Mouse (Mus musculus) embryonic facial prominence, embryonic 14.5 days (tissue): ENCODE results near the gene Myh2. TPM values are rescaled to one million over a fixed set of nuclear protein-coding genes. Genes with fewer than 3 reads are reported as not detected.

Source experiments
- ATAC-seq: fragments of 200-750 bp; cut with Nextera tagmentation; 2 replicates; pipeline ENCODE4 v1.8.0; 2017; ENCODE audit warnings: low read depth, moderate number of reproducible peaks, moderate TSS enrichment
- DNase-seq: peaks from one replicate; pipeline ENCODE4 v3.0.0-alpha.2; 2015; ENCODE audit warnings: low spot score
- H3K27ac ChIP-seq: fragments of 300-500 bp; sonication (generic); replicated peaks from 2 replicates; pipeline ENCODE4 v1.5.1; 2014; ENCODE audit warnings: low read depth, mild to moderate bottlenecking, low read length, moderate library complexity
- H3K27me3 ChIP-seq: fragments of 300-500 bp; sonication (generic); replicated peaks from 2 replicates; pipeline ENCODE4 v1.6.1; 2014; ENCODE audit warnings: low read length; ENCODE audit not compliant: control insufficient read depth, insufficient read depth
- H3K36me3 ChIP-seq: fragments of 300-500 bp; sonication (generic); 2 replicates; pipeline ENCODE4 v1.6.1; 2014; ENCODE audit warnings: low read length, mixed read lengths; ENCODE audit not compliant: control insufficient read depth, insufficient read depth
- H3K4me1 ChIP-seq: fragments of 300-500 bp; sonication (generic); 2 replicates; pipeline ENCODE4 v1.6.1; 2014; ENCODE audit warnings: antibody characterized with exemption, low read length; ENCODE audit not compliant: control insufficient read depth, insufficient read depth
- H3K4me2 ChIP-seq: fragments of 300-500 bp; sonication (generic); 2 replicates; pipeline ENCODE4 v1.6.1; 2014; ENCODE audit warnings: low read depth, mild to moderate bottlenecking, low read length, moderate library complexity, mixed read lengths
- H3K4me3 ChIP-seq: fragments of 300-500 bp; sonication (generic); 2 replicates; pipeline ENCODE4 v1.5.1; 2014; ENCODE audit warnings: low read depth, mild to moderate bottlenecking, low read length
- H3K9ac ChIP-seq: fragments of 300-500 bp; sonication (generic); 2 replicates; pipeline ENCODE4 v1.6.1; 2014; ENCODE audit warnings: low read depth, mild to moderate bottlenecking, low read length, moderate library complexity, mixed read lengths
- H3K9me3 ChIP-seq: fragments of 300-500 bp; sonication (generic); 2 replicates; pipeline ENCODE4 v1.6.1; 2016; ENCODE audit warnings: low read length; ENCODE audit not compliant: control insufficient read depth
- WGBS: fragments of 180-500 bp; shearing (Covaris S2); extraction: QIAGEN DNeasy Blood & Tissue Kit; methylation state at CpG from one replicate; pipeline ENCODE4 v1.1.7; 2014; 5-methylcytosine and 5-hydroxymethylcytosine counted together
- polyA plus RNA-seq: library from polyadenylated mRNA; unstranded; fragments of >200 nt; fragmentation: Nextera tagmentation; extraction: Ambion mirVana; gene quantifications from 2 replicates; pipeline ENCODE4 v1.2.1, GENCODE M21; 2014

Myh2 gene
- polyA plus RNA-seq, 1 experiment from 2014 or later: 1.4 TPM

DNA sequence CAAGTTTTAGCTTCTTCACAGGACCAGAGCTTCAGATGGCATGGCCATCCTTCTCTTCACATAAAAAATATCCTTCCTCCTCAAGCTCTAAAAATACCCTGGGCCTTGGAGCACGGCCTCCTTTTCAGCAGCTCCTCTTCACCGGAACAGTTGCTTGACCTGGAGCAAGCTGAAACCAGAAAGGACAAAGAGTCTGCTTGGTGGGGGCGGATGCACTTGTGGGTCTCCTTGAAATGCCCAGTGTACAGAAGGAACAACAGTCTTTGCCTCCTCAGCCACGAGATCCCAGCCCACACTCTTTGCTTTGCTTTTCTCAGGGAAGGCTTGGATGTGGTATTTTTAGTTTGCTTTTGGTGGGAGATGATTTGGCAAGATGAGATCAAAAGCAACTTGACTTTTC lies 7.1 kb upstream of the Myh2 start:
- no peak for ATAC-seq

DNA sequence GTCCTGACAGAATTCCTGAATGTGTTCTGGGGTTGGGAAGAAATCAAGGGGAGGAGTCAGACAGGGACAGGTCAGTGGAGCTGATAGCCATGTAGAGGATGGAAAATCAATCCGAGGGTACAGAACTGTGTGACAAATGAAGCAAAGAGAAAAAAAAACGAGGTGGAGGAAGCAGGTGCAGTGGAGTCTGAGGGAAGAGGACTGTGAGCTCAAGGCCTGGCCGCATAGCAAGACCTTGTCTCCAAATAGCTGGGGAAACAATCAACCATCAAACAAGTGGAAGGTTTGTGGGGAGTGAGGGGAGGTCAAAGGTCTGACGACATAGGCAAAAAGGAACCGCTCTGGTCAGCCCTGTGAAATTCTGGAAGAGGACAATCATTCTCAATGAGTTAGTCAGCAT lies 6.0 kb upstream of the Myh2 start:
- Histone ChIP-seq H3K9me3 (no peaks in the 10 kb centered on the region), H3K36me3 (no peaks in the 10 kb centered on the region), H3K4me2 (no peak overlapping the region), H3K4me1 (no peaks in the 10 kb centered on the region), H3K27ac (no peak overlapping the region), H3K4me3 (no peak overlapping the region), H3K27me3 (no peaks in the 10 kb centered on the region), H3K9ac (no peak overlapping the region)
- no peak for DNase-seq
- WGBS: 50% methylated on average over 5 of the region's 5 CpGs
- no peak for ATAC-seq

More for the DNA sequence above, 7.1 kb upstream of the Myh2 start:
- H3K4me2 ChIP-seq: no peak overlapping the region
- no peaks in the 10 kb centered on the region for H3K27me3 ChIP-seq
- no peaks in the 10 kb centered on the region for H3K4me1 ChIP-seq
- WGBS: 79% methylated on average over 4 of the region's 4 CpGs
- no peak overlapping the region for H3K4me3 ChIP-seq
- H3K9me3 ChIP-seq: no peaks in the 10 kb centered on the region
- no peaks in the 10 kb centered on the region for H3K36me3 ChIP-seq
- no peak for DNase-seq
- H3K27ac ChIP-seq: no peak overlapping the region
- no peak overlapping the region for H3K9ac ChIP-seq

DNA sequence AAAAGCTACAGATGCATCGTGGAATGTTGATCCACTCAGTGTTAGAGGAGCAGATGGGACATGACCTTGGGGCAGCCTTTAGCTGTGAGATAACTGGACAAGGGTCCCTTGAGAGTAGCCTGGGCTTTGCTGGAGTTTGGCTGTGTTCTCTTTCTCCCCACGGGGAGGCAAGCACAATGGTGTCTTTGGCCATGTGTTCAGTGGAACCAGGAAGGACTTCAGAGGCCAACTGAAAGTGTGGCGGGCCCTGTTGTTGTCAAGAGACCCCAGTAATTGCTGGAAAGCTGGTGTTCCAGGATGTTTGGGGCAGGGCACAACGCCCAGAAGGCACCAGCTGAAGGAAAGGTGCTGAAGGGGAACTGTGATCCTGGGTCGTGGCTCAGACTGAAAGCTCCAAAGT lies 1.5 kb upstream of the Myh2 start:
- DNase-seq (peak; percentile 2), ATAC-seq (no peak)
- 26% methylated on average over 5 of the region's 5 CpGs for WGBS
- Histone ChIP-seq H3K36me3 (no peaks in the 10 kb centered on the region), H3K4me2 (no peak overlapping the region), H3K9me3 (no peaks in the 10 kb centered on the region), H3K27me3 (no peaks in the 10 kb centered on the region), H3K4me3 (no peak overlapping the region), H3K4me1 (no peaks in the 10 kb centered on the region), H3K27ac (no peak overlapping the region), H3K9ac (no peak overlapping the region)

- Histone ChIP-seq H3K9ac (no peak overlapping the region), H3K9me3 (no peaks in the 10 kb centered on the region), H3K27ac (no peak overlapping the region), H3K4me3 (no peak overlapping the region), H3K27me3 (no peaks in the 10 kb centered on the region), H3K4me1 (no peaks in the 10 kb centered on the region), H3K36me3 (no peaks in the 10 kb centered on the region), H3K4me2 (no peak overlapping the region)
- no peak for DNase-seq
- 70% methylated on average over 2 of the region's 2 CpGs for WGBS
- no peak for ATAC-seq
Measured at GRCm38 (mm10) chr11:67172439-67172838, 1.6 kb downstream of the Myh2 start.

DNA sequence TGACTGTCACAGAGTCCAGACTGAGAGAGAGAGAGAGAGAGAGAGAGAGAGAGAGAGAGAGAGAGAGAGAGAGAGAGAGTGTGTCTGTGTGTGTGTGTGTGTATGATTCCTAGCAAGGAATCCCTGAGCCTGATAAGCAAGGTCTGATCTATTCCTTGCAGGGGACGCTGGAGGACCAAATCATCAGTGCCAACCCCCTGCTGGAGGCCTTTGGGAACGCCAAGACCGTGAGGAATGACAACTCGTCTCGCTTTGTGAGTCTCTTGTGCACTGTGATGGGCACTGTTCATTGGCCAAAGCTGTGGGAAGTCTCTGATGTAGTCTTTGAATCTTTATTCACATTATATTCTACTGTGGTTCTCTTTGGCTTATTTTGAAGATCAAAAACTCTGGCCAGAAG lies 5.5 kb downstream of the Myh2 start:
- Histone ChIP-seq H3K4me1 (no peaks in the 10 kb centered on the region), H3K4me3 (no peak overlapping the region), H3K4me2 (no peak overlapping the region), H3K9me3 (no peaks in the 10 kb centered on the region), H3K27me3 (no peaks in the 10 kb centered on the region), H3K36me3 (no peaks in the 10 kb centered on the region), H3K9ac (no peak overlapping the region), H3K27ac (no peak overlapping the region)
- no peak for ATAC-seq
- WGBS: 66% methylated on average over 5 of the region's 5 CpGs
- DNase-seq: no peak

DNA sequence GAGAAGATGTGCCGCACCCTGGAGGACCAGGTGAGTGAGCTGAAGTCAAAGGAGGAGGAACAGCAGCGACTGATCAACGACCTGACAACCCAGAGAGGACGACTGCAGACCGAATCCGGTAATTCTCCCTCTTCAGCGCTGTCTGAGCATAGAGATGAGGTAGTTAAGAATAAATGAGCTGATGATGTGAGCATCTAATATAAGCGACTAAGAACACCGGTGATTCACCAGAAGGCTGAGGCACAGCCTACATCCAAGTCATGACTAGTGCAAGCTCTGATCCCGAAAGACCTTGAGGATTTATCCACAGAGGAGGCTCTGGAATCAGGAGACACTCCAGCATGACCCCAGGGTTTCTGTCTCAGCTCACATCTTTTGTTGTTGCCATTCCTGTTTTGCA lies 19.5 kb downstream of the Myh2 start:
- no peak overlapping the region for H3K4me3 ChIP-seq
- H3K4me1 ChIP-seq: no peaks in the 10 kb centered on the region
- H3K9me3 ChIP-seq: no peaks in the 10 kb centered on the region
- WGBS: 79% methylated on average over 10 of the region's 10 CpGs
- no peak overlapping the region for H3K27ac ChIP-seq
- no peaks in the 10 kb centered on the region for H3K36me3 ChIP-seq
- no peak overlapping the region for H3K9ac ChIP-seq
- H3K4me2 ChIP-seq: no peak overlapping the region
- H3K27me3 ChIP-seq: no peaks in the 10 kb centered on the region
- ATAC-seq (no peak), DNase-seq (no peak)

- Histone ChIP-seq H3K36me3 (no peaks in the 10 kb centered on the region), H3K4me1 (no peaks in the 10 kb centered on the region), H3K27me3 (no peaks in the 10 kb centered on the region), H3K4me3 (no peak overlapping the region), H3K27ac (no peak overlapping the region), H3K9ac (no peak overlapping the region), H3K9me3 (no peaks in the 10 kb centered on the region), H3K4me2 (no peak overlapping the region)
- no peak for ATAC-seq
- no peak for DNase-seq
- 80% methylated on average over 2 of the region's 2 CpGs for WGBS
Measured at GRCm38 (mm10) chr11:67190814-67191213, 20.0 kb downstream of the Myh2 start.

DNA sequence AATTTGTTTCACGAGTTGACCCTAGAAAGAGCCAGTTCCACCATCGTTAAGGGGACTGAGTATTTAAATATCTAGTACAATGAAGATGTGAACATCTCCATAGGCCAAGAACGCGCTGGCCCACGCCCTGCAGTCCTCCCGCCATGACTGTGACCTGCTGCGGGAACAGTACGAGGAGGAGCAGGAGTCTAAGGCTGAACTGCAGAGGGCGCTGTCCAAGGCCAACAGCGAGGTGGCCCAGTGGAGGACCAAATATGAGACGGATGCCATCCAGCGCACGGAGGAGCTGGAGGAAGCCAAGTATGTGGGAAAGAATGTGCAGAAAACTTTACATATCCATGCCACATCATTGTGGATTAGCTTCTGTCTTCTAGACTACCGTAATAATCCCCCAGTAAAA lies 20.7 kb downstream of the Myh2 start:
- H3K4me2 ChIP-seq: no peak overlapping the region
- DNase-seq (no peak), ATAC-seq (no peak)
- WGBS: 90% methylated on average over 14 of the region's 14 CpGs
- no peaks in the 10 kb centered on the region for H3K36me3 ChIP-seq
- H3K9me3 ChIP-seq: no peaks in the 10 kb centered on the region
- no peaks in the 10 kb centered on the region for H3K4me1 ChIP-seq
- no peak overlapping the region for H3K4me3 ChIP-seq
- no peak overlapping the region for H3K9ac ChIP-seq
- no peaks in the 10 kb centered on the region for H3K27me3 ChIP-seq
- no peak overlapping the region for H3K27ac ChIP-seq

- ATAC-seq (no peak), DNase-seq (no peak)
- no peaks in the 10 kb centered on the region for H3K9me3 ChIP-seq
- WGBS: 46% methylated on average over 1 of the region's 1 CpGs
- no peaks in the 10 kb centered on the region for H3K27me3 ChIP-seq
- H3K4me1 ChIP-seq: no peaks in the 10 kb centered on the region
- H3K4me3 ChIP-seq: no peak overlapping the region
- H3K27ac ChIP-seq: no peak overlapping the region
- no peaks in the 10 kb centered on the region for H3K36me3 ChIP-seq
- H3K4me2 ChIP-seq: no peak overlapping the region
- H3K9ac ChIP-seq: no peak overlapping the region
Measured at GRCm38 (mm10) chr11:67199321-67199720, 28.5 kb downstream of the Myh2 start.
